Mouse (Mus musculus) hematopoietic multipotent progenitor cell, adult 10-12 weeks (in vitro differentiated cells): ENCODE data around the gene Bahcc1. TPM values are rescaled to one million over a fixed set of nuclear protein-coding genes. Genes with fewer than 3 reads are reported as not detected.

Experiments used
- polyA plus RNA-seq: library from polyadenylated mRNA; stranded (reverse); fragments of >175 nt; gene quantifications from 2 replicates; pipeline ENCODE4 v1.2.3, GENCODE M21; 2012; ENCODE audit warnings: low replicate concordance

Gene Bahcc1
- polyA plus RNA-seq: 3.3 and 4.0 TPM in 2 replicates

GRCm38 (mm10) chr11:120232230-120233097 lies at the start of gene Bahcc1:
Gene Bahcc1, plus strand, starts transcription at chr11:120232947.

Other genes with a start within 250 kb of the Bahcc1 start
- 10.0 and 20.8 TPM in 2 replicates for gene Aatk, start 185.8 kb upstream of the Bahcc1 start, polyA plus RNA-seq
- 13.3 and 21.7 TPM in 2 replicates for gene Cep131, start 146.1 kb upstream of the Bahcc1 start, polyA plus RNA-seq
- 39.8 and 60.2 TPM in 2 replicates for gene Tepsin, start 134.2 kb upstream of the Bahcc1 start, polyA plus RNA-seq
- gene Ndufaf8, start 134.0 kb upstream of the Bahcc1 start, polyA plus RNA-seq: 76.7 and 114 TPM in 2 replicates
- gene Slc38a10, start 81.6 kb upstream of the Bahcc1 start, polyA plus RNA-seq: 87.0 and 199 TPM in 2 replicates
- 867 and 988 TPM in 2 replicates for gene Actg1, start 115.6 kb downstream of the Bahcc1 start, polyA plus RNA-seq
- 0.08 TPM in 1 of 2 replicates, not detected in the other for gene Fscn2, start 128.6 kb downstream of the Bahcc1 start, polyA plus RNA-seq
- gene Faap100, start 145.8 kb downstream of the Bahcc1 start, polyA plus RNA-seq: 21.3 and 34.2 TPM in 2 replicates
- gene Nploc4, start 204.8 kb downstream of the Bahcc1 start, polyA plus RNA-seq: 61.4 and 65.9 TPM in 2 replicates
- gene Tspan10, start 209.7 kb downstream of the Bahcc1 start, polyA plus RNA-seq: 0.07 TPM in 1 of 2 replicates, not detected in the other
- 0.13 and 0.58 TPM in 2 replicates for gene Pde6g, start 220.6 kb downstream of the Bahcc1 start, polyA plus RNA-seq
- gene Oxld1, start 225.1 kb downstream of the Bahcc1 start, polyA plus RNA-seq: 10.5 and 12.8 TPM in 2 replicates
- 20.5 and 30.8 TPM in 2 replicates for gene Ccdc137, start 225.2 kb downstream of the Bahcc1 start, polyA plus RNA-seq
- gene Arl16, start 234.7 kb downstream of the Bahcc1 start, polyA plus RNA-seq: 27.3 and 31.8 TPM in 2 replicates